Mouse (Mus musculus): Measurements from ENCODE around the gene Coro6. TPM values are rescaled to one million over a fixed set of nuclear protein-coding genes. Genes with fewer than 3 reads are reported as not detected.

Coro6 gene
- total and polyA plus RNA-seq, 3 experiments: 0.04 to 0.18 TPM; not detected in 1

- peaks cover 0 to 16% of the 10 kb centered on the region in 2 experiments; a peak in 2 of 4 replicates for H3K4me1 ChIP-seq (ENCODE audit: control insufficient read depth in 1 of 2, insufficient read depth in 2 of 2, low read length in 2 of 2)
- H3K4me3 ChIP-seq (ENCODE audit: control insufficient read depth in 1 of 2, insufficient read depth in 1 of 2, low read depth in 2 of 2, low read length in 2 of 2): no peak overlapping the region
- peaks cover 46% of the 10 kb centered on the region for H3K79me2 ChIP-seq (ENCODE audit: control insufficient read depth, insufficient read depth, low read length, poor library complexity)
- H3K36me3 ChIP-seq (ENCODE audit: control insufficient read depth in 1 of 2, insufficient read depth in 2 of 2, low read length in 2 of 2): peaks cover 0 to 12% of the 10 kb centered on the region in 2 experiments; a peak in 2 of 4 replicates
- no peak for TF ChIP-seq UBTF (IDR thresholded peaks at IDR 0.05; ENCODE audit: borderline replicate concordance, insufficient read depth, low read depth, low read length)
- TF ChIP-seq USF2 (IDR thresholded peaks at IDR 0.05; ENCODE audit: borderline replicate concordance in 1 of 2, insufficient read depth in 1 of 2, low read depth in 1 of 2, low read length in 2 of 2): no peak
- TF ChIP-seq TBP (IDR thresholded peaks at IDR 0.05; ENCODE audit: low read depth, low read length): no peak
- TF ChIP-seq USF1 (IDR thresholded peaks at IDR 0.05; ENCODE audit: low read depth, low read length): no peak
- TF ChIP-seq POLR2AphosphoS5 (IDR thresholded peaks at IDR 0.05; ENCODE audit: borderline replicate concordance, low read depth, low read length): no peak
- no peak for TF ChIP-seq SIN3A (IDR thresholded peaks at IDR 0.05; ENCODE audit: low read length)
- no peak for TF ChIP-seq POLR2AphosphoS2 (IDR thresholded peaks at IDR 0.05; ENCODE audit: low read length)
- TF ChIP-seq MEF2A (IDR thresholded peaks at IDR 0.05; ENCODE audit: extremely low read depth, insufficient replicate concordance, low read depth, low read length, poor library complexity, severe bottlenecking): no peak
- TF ChIP-seq KAT2A (conservative IDR thresholded peaks at IDR 0.05; ENCODE audit: low read depth, low read length): no peak
- TF ChIP-seq GABPA (IDR thresholded peaks at IDR 0.05; ENCODE audit: low read depth, low read length): no peak
- TF ChIP-seq MYC (IDR thresholded peaks at IDR 0.05; ENCODE audit: low read depth, low read length): no peak
- no peaks in the 10 kb centered on the region for H3K27me3 ChIP-seq (ENCODE audit: control insufficient read depth in 1 of 2, insufficient read depth in 2 of 2, low read length in 2 of 2)
- DNase-seq (ENCODE audit: low read depth, low spot score): no peak
- no peak overlapping the region for H3K9ac ChIP-seq (ENCODE audit: control insufficient read depth, low read depth, low read length, poor library complexity, severe bottlenecking)
- H3K27ac ChIP-seq (ENCODE audit: control insufficient read depth, low read depth, low read length): no peak overlapping the region
- H3K9me3 ChIP-seq (replicated peaks; ENCODE audit: insufficient read depth, low read length): no peaks in the 10 kb centered on the region
Observed at GRCm38 (mm10) chr11:77483043-77483442, 20.8 kb downstream of the Coro6 start.

GRCm38 (mm10) chr11:77483510-77484255, 21.5 kb downstream of the Coro6 start:
- Histone ChIP-seq H3K36me3 (ENCODE audit: control insufficient read depth in 1 of 2, insufficient read depth in 2 of 2, low read length in 2 of 2) (peaks cover 0 to 17% of the 10 kb centered on the region in 2 experiments; a peak in 2 of 4 replicates), H3K4me3 (ENCODE audit: control insufficient read depth in 1 of 2, insufficient read depth in 1 of 2, low read depth in 2 of 2, low read length in 2 of 2) (no peak overlapping the region), H3K9me3 (replicated peaks; ENCODE audit: insufficient read depth, low read length) (no peaks in the 10 kb centered on the region), H3K27ac (ENCODE audit: control insufficient read depth, low read depth, low read length) (no peak overlapping the region), H3K27me3 (ENCODE audit: control insufficient read depth in 1 of 2, insufficient read depth in 2 of 2, low read length in 2 of 2) (no peaks in the 10 kb centered on the region), H3K4me1 (ENCODE audit: control insufficient read depth in 1 of 2, insufficient read depth in 2 of 2, low read length in 2 of 2) (peaks cover 0 to 22% of the 10 kb centered on the region in 2 experiments; a peak in 2 of 4 replicates), H3K79me2 (ENCODE audit: control insufficient read depth, insufficient read depth, low read length, poor library complexity) (peaks cover 52% of the 10 kb centered on the region), H3K9ac (ENCODE audit: control insufficient read depth, low read depth, low read length, poor library complexity, severe bottlenecking) (no peak overlapping the region)
- DNase-seq (ENCODE audit: low read depth, low spot score): peak; percentile 44
- TF ChIP-seq MYC (IDR thresholded peaks at IDR 0.05; ENCODE audit: low read depth, low read length) (no peak), SIN3A (IDR thresholded peaks at IDR 0.05; ENCODE audit: low read length) (no peak), MAX (IDR thresholded peaks at IDR 0.05; ENCODE audit: low read length) (no peak), E2F4 (IDR thresholded peaks at IDR 0.05; ENCODE audit: borderline replicate concordance, low read depth, low read length) (no peak), USF2 (IDR thresholded peaks at IDR 0.05; ENCODE audit: borderline replicate concordance in 1 of 2, insufficient read depth in 1 of 2, low read depth in 1 of 2, low read length in 2 of 2) (no peak), SMC3 (IDR thresholded peaks at IDR 0.05; ENCODE audit: low read depth, low read length) (no peak), MXI1 (IDR thresholded peaks at IDR 0.05; ENCODE audit: low read depth, low read length) (no peak), MEF2A (IDR thresholded peaks at IDR 0.05; ENCODE audit: extremely low read depth, insufficient replicate concordance, low read depth, low read length, poor library complexity, severe bottlenecking) (no peak), ELF1 (IDR thresholded peaks at IDR 0.05; ENCODE audit: low read depth, low read length) (no peak), MAFK (IDR thresholded peaks at IDR 0.05; ENCODE audit: borderline replicate concordance, low read depth, low read length) (no peak), KAT2A (conservative IDR thresholded peaks at IDR 0.05; ENCODE audit: low read depth, low read length) (no peak), NELFE (IDR thresholded peaks at IDR 0.05; ENCODE audit: low read depth, low read length) (no peak), ZC3H11A (IDR thresholded peaks at IDR 0.05; ENCODE audit: low read depth, low read length) (no peak), POLR2AphosphoS5 (IDR thresholded peaks at IDR 0.05; ENCODE audit: borderline replicate concordance, low read depth, low read length) (no peak), CHD1 (IDR thresholded peaks at IDR 0.05; ENCODE audit: low read depth, low read length) (no peak), TCF12 (IDR thresholded peaks at IDR 0.05; ENCODE audit: low read depth, low read length) (no peak), CHD2 (IDR thresholded peaks at IDR 0.05; ENCODE audit: low read length) (no peak)
